Mouse (Mus musculus): Measurements from ENCODE around the gene Gemin6. TPM values are rescaled to one million over a fixed set of nuclear protein-coding genes. Genes with fewer than 3 reads are reported as not detected.
"Not testable (repeated sequence)": the region's sequence is repeated elsewhere in the genome, so short reads cannot be mapped to it uniquely, and the experiment has no call there.

Gemin6 gene
- total RNA-seq, 2 experiments from 2014 or later, result 4.9 TPM

DNA sequence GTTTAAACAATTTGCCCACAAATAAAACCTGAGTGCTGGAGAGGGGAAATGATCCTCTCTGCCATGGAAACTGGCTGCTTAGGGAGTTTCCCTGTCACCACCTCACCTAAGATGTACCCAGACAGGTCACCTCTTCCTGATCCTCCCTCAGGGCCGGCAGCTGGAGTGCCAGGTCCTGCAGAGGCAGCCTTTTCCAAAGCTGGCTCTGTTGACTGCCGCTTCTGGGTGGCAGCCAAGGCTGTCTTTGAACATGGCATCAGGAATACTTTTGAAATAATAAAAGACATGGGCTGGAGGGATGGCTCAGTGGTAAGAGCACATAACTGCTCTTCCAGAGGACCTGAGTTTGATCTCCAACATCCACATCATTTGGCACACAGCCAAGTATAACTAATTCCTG, 5.2 kb downstream of the Gemin6 start:
- intact Hi-C loops (cut with DNase I), result no loop called here
- DNase-seq, result peak; percentile 49 to 50

DNA sequence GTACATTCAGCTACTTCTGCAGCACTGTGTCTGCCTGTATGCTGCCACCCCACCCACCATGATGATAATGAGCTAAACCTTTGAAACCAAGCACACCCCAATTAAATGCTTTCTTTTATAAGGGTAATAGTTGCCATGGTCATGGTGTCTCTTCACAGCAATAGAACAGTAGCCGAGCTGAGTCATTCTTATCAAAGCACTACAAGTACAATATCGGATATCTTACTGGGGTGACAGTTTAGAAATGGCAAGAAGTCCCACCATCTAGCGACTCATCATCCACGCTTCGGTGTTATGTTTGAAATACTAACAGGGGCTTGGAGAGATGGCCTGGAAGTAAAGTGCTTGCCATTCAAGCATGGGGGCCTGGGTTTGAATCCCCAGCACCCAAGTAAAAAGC, 9.6 kb downstream of the Gemin6 start:
- intact Hi-C loops (cut with DNase I), result no loop called here

DNA sequence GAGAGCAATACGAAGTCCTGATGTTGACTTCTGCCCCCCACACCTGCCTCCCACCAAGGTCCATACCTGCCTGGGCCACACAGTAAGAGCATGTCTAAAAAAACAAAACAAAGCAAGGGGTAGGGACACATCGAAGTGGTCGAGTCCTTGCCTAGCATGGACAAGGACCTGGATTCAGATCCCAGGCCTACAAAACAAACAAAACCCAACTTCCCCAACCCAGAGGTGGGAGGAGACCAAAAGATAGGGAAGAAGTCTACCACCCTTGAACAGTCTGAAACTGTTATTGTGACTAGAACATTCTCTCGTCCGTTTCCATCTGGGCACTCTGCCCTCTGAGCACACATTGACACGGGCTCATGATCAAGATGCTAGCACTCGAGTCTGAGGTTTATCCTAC, 10.1 kb downstream of the Gemin6 start:
- DNase-seq, result no peak
- intact Hi-C loops (cut with DNase I), result no loop called here

More for the DNA sequence above, 9.6 kb downstream of the Gemin6 start:
- DNase-seq, result no peak

- intact Hi-C loops (cut with DNase I), result no loop called here
- DNase-seq, result no peak
Observed at GRCm38 (mm10) chr17:80235477-80235876, 11.2 kb downstream of the Gemin6 start.

- DNase-seq, result no peak
- intact Hi-C loops (cut with DNase I), result no loop called here
Observed at GRCm38 (mm10) chr17:80236805-80237204, 12.6 kb downstream of the Gemin6 start.

DNA sequence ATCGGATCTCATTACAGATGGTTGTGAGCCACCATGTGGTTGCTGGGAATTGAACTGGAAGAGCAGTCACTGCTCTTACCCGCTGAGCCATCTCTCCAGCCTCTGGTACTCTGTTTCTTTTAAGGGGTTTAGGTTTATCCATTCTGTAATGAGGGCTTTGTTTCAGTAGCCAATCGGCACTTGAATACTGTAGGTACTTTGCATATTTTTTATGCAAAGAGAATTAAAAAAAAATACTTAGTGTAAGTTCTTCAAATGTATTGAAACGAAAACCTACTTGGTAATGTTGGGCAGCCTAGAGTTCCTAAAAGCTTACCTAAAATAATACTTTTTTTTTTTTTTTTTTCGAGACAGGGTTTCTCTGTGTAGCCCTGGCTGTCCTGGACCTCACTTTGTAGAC, 13.2 kb downstream of the Gemin6 start:
- no peak for DNase-seq
- intact Hi-C loops (cut with DNase I), result no loop called here

- no peak for DNase-seq
- intact Hi-C loops (cut with DNase I), result no loop called here
Observed at GRCm38 (mm10) chr17:80241594-80241993, 17.4 kb downstream of the Gemin6 start.

GRCm38 (mm10) chr17:80243116-80243515, 18.9 kb downstream of the Gemin6 start:
- no peak for DNase-seq
- intact Hi-C loops (cut with DNase I), result no loop called here

DNA sequence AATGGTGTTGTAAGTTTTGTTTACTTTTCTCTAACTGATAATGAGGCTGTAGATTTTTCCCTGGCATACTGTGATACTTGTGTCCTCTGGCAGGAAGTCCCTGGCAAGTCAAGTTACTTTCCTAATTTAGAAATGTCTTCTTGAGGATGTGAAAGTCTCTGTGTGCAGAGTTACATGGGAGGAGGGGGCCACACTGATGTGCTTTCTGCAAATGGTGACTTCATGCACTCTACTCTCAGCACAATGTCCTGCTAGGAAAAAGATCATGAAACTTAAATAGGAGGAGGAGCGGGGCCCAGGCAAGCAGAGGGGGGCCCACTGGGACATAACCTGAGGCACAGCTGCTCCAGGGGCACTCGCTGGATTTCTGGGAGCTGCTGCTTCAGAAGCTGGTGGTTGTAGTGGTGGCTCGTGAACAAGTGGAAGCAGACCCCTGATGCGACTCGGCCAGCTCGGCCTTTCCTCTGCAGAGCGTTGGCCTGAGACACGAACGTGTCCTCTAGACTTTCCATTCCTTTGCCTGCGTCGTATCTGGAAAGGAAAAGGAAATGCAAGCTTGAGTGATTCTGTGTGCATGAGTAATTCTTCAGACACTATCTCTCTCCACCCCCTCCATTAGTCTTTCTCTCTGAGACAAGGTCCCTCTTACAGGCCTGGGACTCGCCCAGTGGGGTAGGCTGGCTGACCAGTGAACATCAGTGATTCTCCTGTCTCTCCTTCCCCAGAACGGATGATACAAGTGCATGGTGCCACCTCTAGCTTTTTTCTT, 28.7 kb downstream of the Gemin6 start:
- intact Hi-C loops (cut with DNase I), result no loop called here
- DNase-seq, result peak in 1 of 2 experiments; percentile 20

DNA sequence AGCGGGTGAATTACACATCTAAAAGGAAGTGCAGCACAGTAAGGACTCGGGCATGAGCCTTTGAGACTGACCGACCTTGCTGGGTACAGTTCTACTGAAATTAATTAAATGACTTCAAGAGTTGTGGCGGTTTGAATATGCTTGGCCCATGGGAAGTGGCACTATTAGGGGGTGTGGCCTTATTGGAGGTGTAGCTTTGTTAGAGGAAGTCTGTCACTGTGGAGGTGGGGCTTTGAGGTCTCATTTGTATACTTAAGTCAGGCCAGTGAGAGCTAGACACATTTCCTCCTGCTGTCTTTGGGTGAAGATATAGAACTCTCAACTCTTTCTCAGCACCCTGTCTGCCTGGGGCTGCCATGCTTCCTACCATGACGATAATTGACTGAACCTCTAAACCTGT, 30.2 kb downstream of the Gemin6 start:
- no peak for DNase-seq
- intact Hi-C loops (cut with DNase I), result no loop called here

- intact Hi-C loops (cut with DNase I), result no loop called here
- peak; percentile 81 to 87 for DNase-seq
Observed at GRCm38 (mm10) chr17:80255208-80255607, 31.0 kb downstream of the Gemin6 start.

DNA sequence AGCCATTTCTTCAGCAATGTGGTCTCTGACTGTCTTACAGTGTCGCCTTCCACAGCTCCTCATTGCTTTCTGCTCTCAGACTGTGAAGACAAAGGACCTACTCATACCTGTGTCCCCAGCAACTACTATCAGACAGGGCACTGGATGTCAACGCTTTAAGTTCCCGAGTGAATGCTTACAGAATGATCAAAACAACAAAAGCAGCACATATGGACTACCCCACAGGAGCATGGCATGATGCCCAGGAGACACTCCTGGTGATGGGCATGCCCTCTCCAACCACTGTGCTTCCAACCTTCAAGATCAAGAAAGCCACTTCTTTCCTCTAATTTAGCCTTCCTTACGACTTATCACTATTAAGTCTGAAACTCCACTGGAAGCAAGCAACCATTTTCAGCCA, 42.8 kb downstream of the Gemin6 start:
- DNase-seq, result no peak
- intact Hi-C loops (cut with DNase I), result no loop called here

DNA sequence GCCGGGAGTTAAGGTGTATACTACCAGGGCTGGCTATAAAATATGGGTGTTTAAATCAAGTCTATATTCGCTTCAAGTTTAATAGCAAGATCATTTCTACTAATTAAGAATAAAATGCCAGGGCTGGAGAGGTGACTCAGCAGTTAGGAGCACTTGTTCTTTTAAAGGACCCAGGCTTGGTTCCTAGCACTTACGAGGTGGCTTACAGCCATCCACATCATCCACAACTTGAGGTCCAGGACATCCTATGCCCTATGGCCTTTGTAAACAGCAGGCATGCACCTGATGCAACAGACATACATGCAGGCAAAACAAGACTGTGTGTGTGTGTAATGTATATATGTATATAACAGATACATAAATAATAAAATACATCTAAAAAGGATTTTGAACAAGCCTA, 43.9 kb downstream of the Gemin6 start:
- DNase-seq, result no peak
- intact Hi-C loops (cut with DNase I), result no loop called here

GRCm38 (mm10) chr17:80270622-80271021, 46.4 kb downstream of the Gemin6 start:
- DNase-seq; intact Hi-C loops (cut with DNase I): not testable (repeated sequence)

Other genes starting within 250 kb of the Gemin6 start
- gene Hnrnpll, start 162.1 kb upstream of the Gemin6 start, total RNA-seq (2021), result 10 to 100 TPM; 36.3 to 37.8 TPM
- 1 to 10 TPM; 8.0 to 9.2 TPM for gene Galm, start 97.0 kb upstream of the Gemin6 start, total RNA-seq (2021)
- 10 to 100 TPM; 59.9 to 72.8 TPM for gene Srsf7, start 17.1 kb upstream of the Gemin6 start, total RNA-seq (2021)
- not detected for gene Ttc39d, start 17.0 kb upstream of the Gemin6 start, total RNA-seq (2021)
- 10 to 100 TPM in 1 of 2 experiments, 1 to 10 TPM in 1; 9.9 to 12.0 TPM for gene Morn2, start 65.8 kb downstream of the Gemin6 start, total RNA-seq (2021)
- 1 to 10 TPM; 7.5 to 8.7 TPM for gene Dhx57, start 66.0 kb downstream of the Gemin6 start, total RNA-seq (2021)
- gene Arhgef33, start 83.0 kb downstream of the Gemin6 start, total RNA-seq (2021), result 1 to 10 TPM in 1 of 2 experiments, under 1 TPM in 1; 0.86 to 1.6 TPM
- gene Gm10190, start 149.1 kb downstream of the Gemin6 start, total RNA-seq (2021), result 1 to 10 TPM; 1.1 to 2.5 TPM